Mouse (Mus musculus) left cerebral cortex, adult 6 months (tissue): ENCODE measurements around the gene Slc30a10. TPM values are rescaled to one million over a fixed set of nuclear protein-coding genes. Genes with fewer than 3 reads are reported as not detected.

Experiments
- long read RNA-seq, 2 experiments: library from polyadenylated mRNA; unstranded; transcript quantifications; one replicate each; pipeline ENCODE4 v2.0.0; 2019 to 2020
- polyA plus RNA-seq: library from polyadenylated mRNA; unstranded; fragments of <200 nt; fragmentation: Nextera tagmentation; gene quantifications from 2 replicates; pipeline ENCODE4 v1.2.3, GENCODE M21; 2021

Slc30a10 gene
- 3.5 and 4.1 TPM in 2 replicates for polyA plus RNA-seq
- long read RNA-seq, experiment 1, full-length matches to known transcripts = 24 of 59 reads
- long read RNA-seq, experiment 1, partial matches to known transcripts = 6 of 59 reads
- long read RNA-seq, experiment 1, other reads (novel, unspliced or antisense) = 29 of 59 reads
- long read RNA-seq, experiment 2, full-length matches to known transcripts = 4 of 14 reads
- long read RNA-seq, experiment 2, partial matches to known transcripts = 2 of 14 reads
- long read RNA-seq, experiment 2, other reads (novel, unspliced or antisense) = 8 of 14 reads

DNA sequence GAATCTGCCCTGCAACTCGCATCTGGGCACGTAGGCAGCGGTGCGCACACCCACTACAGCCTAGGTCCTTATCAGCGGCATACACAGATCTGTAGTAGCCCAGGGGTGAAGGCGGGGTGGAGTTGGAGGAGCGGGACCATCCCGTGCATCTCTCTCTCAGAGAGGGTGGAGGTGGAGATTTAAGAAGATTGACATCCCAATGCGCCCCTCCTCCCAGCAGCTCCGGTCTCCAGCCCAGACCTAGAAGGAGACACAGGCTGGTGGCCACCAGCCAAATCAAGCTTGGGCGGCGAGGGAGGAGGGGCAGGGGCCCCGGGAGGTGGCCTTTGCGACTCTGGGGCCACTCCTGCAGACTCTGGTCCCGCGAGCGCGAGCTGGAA lies at the start of gene Slc30a10:
TSS of gene Slc30a10 (plus strand) at position 274 of the 380 bp plus-strand sequence.

Other genes with a start within 250 kb of the Slc30a10 start
- gene Iars2, start 125.5 kb upstream of the Slc30a10 start, polyA plus RNA-seq = 11.4 and 14.3 TPM in 2 replicates
- gene Bpnt1, start 122.7 kb upstream of the Slc30a10 start, polyA plus RNA-seq = 37.3 and 39.1 TPM in 2 replicates
- 32.4 and 68.2 TPM in 2 replicates for gene Eprs, start 91.8 kb upstream of the Slc30a10 start, polyA plus RNA-seq